Mouse (Mus musculus): ENCODE data around the gene Gstp2. TPM values are rescaled to one million over a fixed set of nuclear protein-coding genes. Genes with fewer than 3 reads are reported as not detected.
"Not testable (repeated sequence)": the region's sequence is repeated elsewhere in the genome, so short reads cannot be mapped to it uniquely, and the experiment has no call there.

Gstp2 gene
- polyA plus RNA-seq, 1 experiment from 2014 or later: 379 TPM

DNA sequence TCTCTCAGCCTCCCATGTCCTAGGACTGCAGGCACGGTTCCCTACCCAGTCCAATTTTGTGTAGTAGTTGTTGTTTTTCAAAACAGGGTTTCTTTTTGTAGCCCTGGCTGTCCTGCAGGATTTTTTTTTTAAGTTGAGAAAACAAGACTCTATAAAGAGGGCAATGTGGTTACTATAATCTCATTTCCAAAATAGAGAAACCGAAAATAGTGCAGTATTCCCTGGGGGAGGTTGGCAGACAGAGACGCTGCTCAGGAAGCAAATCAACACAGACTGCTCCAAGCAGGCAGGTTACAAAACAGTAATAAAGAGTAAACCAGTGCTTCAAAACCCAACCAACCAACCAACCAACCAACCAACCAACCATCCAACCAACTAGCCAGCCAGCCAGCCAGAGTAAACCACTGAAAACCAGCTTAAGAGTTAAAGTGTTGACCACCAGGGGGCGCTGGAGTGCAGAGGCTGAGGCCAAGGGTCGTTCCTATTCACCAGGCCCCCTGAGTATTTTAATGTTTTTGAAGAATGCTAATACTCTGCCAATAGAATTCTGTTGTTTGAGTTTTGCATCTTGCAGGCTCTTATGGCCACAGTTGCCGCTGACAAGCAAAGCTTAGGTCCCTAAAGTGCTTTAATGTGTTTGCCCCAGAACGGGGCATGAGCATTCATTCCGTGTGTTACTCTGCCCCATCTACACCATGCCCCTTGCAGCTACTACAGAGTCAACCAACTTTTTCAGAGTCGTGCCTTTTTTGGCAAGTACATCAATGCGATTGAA lies 6.1 kb upstream of the Gstp2 start:
- DNase-seq (ENCODE audit: low read depth, low spot score) (no peak), ATAC-seq (no peak)
- in situ Hi-C loops (cut with MboI; ENCODE audit: low pct_unique_long_range_greater_than_20kb): loop anchor here (5.0 kb wide), 2 partner anchors 35 kb away; no protein-coding TSS in a partner anchor
- POLR2A ChIA-PET: interaction anchor here (0.5 to 0.8 kb wide), 2 partner anchors 47 to 161 kb away, joined by 3 read pairs; no protein-coding TSS in a partner anchor
- CTCF ChIA-PET: interaction anchor here (0.8 to 2.0 kb wide), 18 partner anchors 9 to 176 kb away, joined by 3 to 31 read pairs (median 3); partner anchors contain the start of genes Cabp2, Cdk2ap2 and Gstp1
- peak; percentile 87 for TF ChIP-seq CTCF (IDR thresholded peaks at IDR 0.05)
- H3K27me3 ChIP-seq: no peaks in the 10 kb centered on the region

- no peaks in the 10 kb centered on the region for H3K27me3 ChIP-seq
- CTCF ChIA-PET: interaction anchor here (1.0 to 6.9 kb wide), 4 partner anchors 17 to 38 kb away, joined by 3 to 74 read pairs (median 8); partner anchors contain the start of genes Cabp2 and Ndufv1
- POLR2A ChIA-PET: no interaction called here
- in situ Hi-C loops (cut with MboI; ENCODE audit: low pct_unique_long_range_greater_than_20kb): loop anchor here (5.0 kb wide), 2 partner anchors 34 to 36 kb away; no protein-coding TSS in a partner anchor
- TF ChIP-seq CTCF (IDR thresholded peaks at IDR 0.05): peak; percentile 33
- no peak for DNase-seq (ENCODE audit: low read depth, low spot score)
- no peak for ATAC-seq
Observed at GRCm38 (mm10) chr19:4051016-4051415, 5.2 kb upstream of the Gstp2 start.

DNA sequence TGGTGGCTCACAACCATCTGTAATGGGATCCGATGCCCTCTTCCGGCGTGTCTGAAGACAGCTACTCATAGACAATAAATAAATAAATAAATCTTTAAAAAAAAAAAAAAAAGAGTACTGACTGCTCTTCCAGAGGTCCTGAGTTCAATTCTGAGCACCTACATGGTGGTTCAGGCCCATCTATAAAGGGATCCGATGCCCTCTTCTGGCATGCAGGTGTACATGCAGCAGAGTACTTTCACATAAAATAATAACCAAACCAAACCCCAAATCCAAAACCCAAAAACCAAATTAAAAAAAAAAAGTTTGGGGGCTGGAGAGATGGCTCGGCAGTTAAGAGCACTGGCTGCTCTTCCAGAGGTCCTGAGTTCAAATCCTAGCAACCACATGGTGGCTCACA lies 3.2 kb upstream of the Gstp2 start:
- ATAC-seq; in situ Hi-C loops (cut with MboI; ENCODE audit: low pct_unique_long_range_greater_than_20kb); DNase-seq (ENCODE audit: low read depth, low spot score); H3K27me3 ChIP-seq: not testable (repeated sequence)
- CTCF ChIA-PET: interaction anchor here (1.2 to 6.9 kb wide), 5 partner anchors 18 to 102 kb away, joined by 3 to 74 read pairs (median 16); partner anchors contain the start of gene Ndufv1
- POLR2A ChIA-PET: interaction anchor here (0.6 kb wide), 1 partner anchor 101 kb away, joined by 3 read pairs; no protein-coding TSS in a partner anchor
- peak; percentile 56 for TF ChIP-seq CTCF (IDR thresholded peaks at IDR 0.05)

GRCm38 (mm10) chr19:4047859-4048258 lies 2.0 kb upstream of the Gstp2 start:
- DNase-seq (ENCODE audit: low read depth, low spot score): no peak
- ChIA-PET POLR2A (interaction anchor here (1.2 to 3.4 kb wide), 3 partner anchors 9 to 29 kb away, joined by 3 to 21 read pairs (median 4); no protein-coding TSS in a partner anchor), CTCF (interaction anchor here (0.7 to 6.9 kb wide), 18 partner anchors 10 to 101 kb away, joined by 3 to 74 read pairs (median 4); partner anchors contain the start of genes Gstp1 and Ndufv1)
- TF ChIP-seq CTCF (IDR thresholded peaks at IDR 0.05): peak; percentile 82
- in situ Hi-C loops (cut with MboI; ENCODE audit: low pct_unique_long_range_greater_than_20kb): no loop called here
- H3K27me3 ChIP-seq: no peaks in the 10 kb centered on the region
- ATAC-seq: no peak

- TF ChIP-seq CTCF (IDR thresholded peaks at IDR 0.05): no peak
- no peak for ATAC-seq
- ChIA-PET CTCF (interaction anchor here (0.7 to 6.9 kb wide), 12 partner anchors 11 to 101 kb away, joined by 3 to 74 read pairs (median 4); partner anchors contain the start of gene Ndufv1), POLR2A (interaction anchor here (0.5 to 3.4 kb wide), 6 partner anchors 9 to 28 kb away, joined by 3 to 21 read pairs (median 4); partner anchors contain the start of gene Gstp1)
- in situ Hi-C loops (cut with MboI; ENCODE audit: low pct_unique_long_range_greater_than_20kb): no loop called here
- no peaks in the 10 kb centered on the region for H3K27me3 ChIP-seq
- DNase-seq (ENCODE audit: low read depth, low spot score): no peak
Observed at GRCm38 (mm10) chr19:4046866-4047254, 1.0 kb upstream of the Gstp2 start.

GRCm38 (mm10) chr19:4044109-4044508 lies 1.7 kb downstream of the Gstp2 start:
- CTCF ChIA-PET: interaction anchor here (1.0 kb wide), 1 partner anchor 10 kb away, joined by 3 read pairs; no protein-coding TSS in a partner anchor
- not testable (repeated sequence) for DNase-seq (ENCODE audit: low read depth, low spot score)

GRCm38 (mm10) chr19:4042124-4042523 lies 3.7 kb downstream of the Gstp2 start:
- POLR2A ChIA-PET: no interaction called here
- DNase-seq (ENCODE audit: low read depth, low spot score): no peak
- no peaks in the 10 kb centered on the region for H3K27me3 ChIP-seq
- in situ Hi-C loops (cut with MboI; ENCODE audit: low pct_unique_long_range_greater_than_20kb): no loop called here
- CTCF ChIA-PET: interaction anchor here (0.8 to 1.5 kb wide), 3 partner anchors 10 to 45 kb away, joined by 3 to 7 read pairs (median 3); no protein-coding TSS in a partner anchor
- ATAC-seq: no peak
- no peak for TF ChIP-seq CTCF (IDR thresholded peaks at IDR 0.05)

More at GRCm38 (mm10) chr19:4044109-4044508, 1.7 kb downstream of the Gstp2 start:
- ATAC-seq; H3K27me3 ChIP-seq; in situ Hi-C loops (cut with MboI; ENCODE audit: low pct_unique_long_range_greater_than_20kb): not testable (repeated sequence)
- POLR2A ChIA-PET: interaction anchor here (0.6 to 0.7 kb wide), 2 partner anchors 16 to 17 kb away, joined by 3 to 7 read pairs; no protein-coding TSS in a partner anchor

DNA sequence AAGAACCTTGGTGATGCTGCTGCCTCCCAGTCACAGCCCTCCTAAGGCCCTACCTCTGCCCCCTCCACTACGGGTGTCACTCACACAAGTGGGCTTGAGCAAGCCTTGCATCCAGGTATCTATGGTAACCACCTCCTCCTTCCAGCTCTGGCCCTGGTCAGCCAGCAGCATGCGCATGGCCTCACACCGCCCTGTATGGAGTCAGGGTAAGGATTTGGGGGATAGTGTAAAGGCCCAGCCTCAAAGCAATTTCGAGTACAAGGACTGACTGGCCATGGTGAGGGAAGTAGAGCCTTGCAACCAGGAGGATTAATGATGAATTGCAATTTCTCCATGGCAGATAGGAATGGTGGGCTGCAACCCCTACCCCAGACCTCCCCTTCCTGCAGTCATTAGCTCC lies 4.3 kb downstream of the Gstp2 start:
- CTCF ChIA-PET: interaction anchor here (0.8 kb wide), 1 partner anchor 11 kb away, joined by 3 read pairs; no protein-coding TSS in a partner anchor

DNA sequence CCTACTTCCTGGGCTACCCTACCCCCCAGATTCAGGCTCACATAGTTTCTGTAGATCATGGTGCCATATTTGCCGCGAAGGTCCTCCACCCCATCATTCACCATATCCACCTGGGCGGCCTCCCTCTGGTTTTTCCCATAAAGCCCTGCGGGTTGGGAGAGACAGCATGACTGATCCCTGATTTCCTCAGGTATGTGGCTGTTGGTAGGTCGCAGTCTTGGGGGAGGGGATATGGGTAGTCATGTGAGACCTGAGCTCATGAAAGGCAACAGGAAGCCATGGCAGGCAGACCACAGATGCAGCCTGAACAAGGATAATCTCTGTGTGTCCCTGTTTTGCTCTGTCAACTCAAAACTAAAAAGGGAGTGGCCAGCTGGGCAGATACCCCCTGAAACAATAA lies 4.9 kb downstream of the Gstp2 start:
- DNase-seq (ENCODE audit: low read depth, low spot score); CTCF ChIA-PET; H3K27me3 ChIP-seq; ATAC-seq; POLR2A ChIA-PET; in situ Hi-C loops (cut with MboI; ENCODE audit: low pct_unique_long_range_greater_than_20kb): not testable (repeated sequence)

More for the DNA sequence above, 4.3 kb downstream of the Gstp2 start:
- ATAC-seq; H3K27me3 ChIP-seq; POLR2A ChIA-PET; in situ Hi-C loops (cut with MboI; ENCODE audit: low pct_unique_long_range_greater_than_20kb); DNase-seq (ENCODE audit: low read depth, low spot score): not testable (repeated sequence)

- H3K27me3 ChIP-seq: no peaks in the 10 kb centered on the region
- DNase-seq (ENCODE audit: low read depth, low spot score): no peak
- no peak for TF ChIP-seq CTCF (IDR thresholded peaks at IDR 0.05)
- CTCF ChIA-PET: interaction anchor here (0.7 to 1.5 kb wide), 4 partner anchors 10 to 25 kb away, joined by 3 to 9 read pairs (median 4); partner anchors contain the start of gene Ndufv1
- POLR2A ChIA-PET: interaction anchor here (0.6 to 1.2 kb wide), 3 partner anchors 8 to 187 kb away, joined by 3 to 6 read pairs (median 3); partner anchors contain the start of gene Gstp2
- in situ Hi-C loops (cut with MboI; ENCODE audit: low pct_unique_long_range_greater_than_20kb): no loop called here
- ATAC-seq: peak; percentile 72
Observed at GRCm38 (mm10) chr19:4037788-4038232, 8.0 kb downstream of the Gstp2 start, which contains the start of gene Gstp1. Gstp1 (minus strand) TSS chr19:4037985.

DNA sequence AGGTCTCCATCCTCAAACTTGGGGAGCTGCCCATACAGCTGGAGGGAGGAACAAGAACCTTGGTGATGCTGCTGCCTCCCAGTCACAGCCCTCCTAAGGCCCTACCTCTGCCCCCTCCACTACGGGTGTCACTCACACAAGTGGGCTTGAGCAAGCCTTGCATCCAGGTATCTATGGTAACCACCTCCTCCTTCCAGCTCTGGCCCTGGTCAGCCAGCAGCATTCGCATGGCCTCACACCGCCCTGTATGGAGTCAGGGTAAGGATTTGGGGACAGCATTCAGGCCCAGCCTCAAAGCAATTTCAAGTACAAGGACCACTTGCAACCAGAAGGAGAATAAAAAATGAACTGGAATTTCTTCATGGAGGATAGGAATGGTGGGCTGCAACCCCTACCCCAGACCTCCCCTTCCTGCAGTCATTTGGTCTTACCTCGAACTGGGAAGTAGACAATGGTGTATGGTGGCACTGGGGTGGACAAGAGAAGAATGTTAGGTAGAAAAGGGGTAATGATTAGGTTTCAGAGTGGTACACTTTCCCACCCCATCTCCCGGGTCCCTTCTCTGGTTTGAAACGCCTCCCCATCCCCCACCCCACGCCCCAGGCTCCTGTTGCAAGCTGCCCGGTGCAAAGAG lies 8.6 kb downstream of the Gstp2 start:
- POLR2A ChIA-PET: interaction anchor here (0.6 to 1.2 kb wide), 2 partner anchors 9 to 187 kb away, joined by 3 to 6 read pairs; partner anchors contain the start of gene Gstp2

More for the DNA sequence above, 8.6 kb downstream of the Gstp2 start:
- ATAC-seq; DNase-seq (ENCODE audit: low read depth, low spot score); H3K27me3 ChIP-seq; in situ Hi-C loops (cut with MboI; ENCODE audit: low pct_unique_long_range_greater_than_20kb): not testable (repeated sequence)
- CTCF ChIA-PET: interaction anchor here (0.7 to 1.5 kb wide), 3 partner anchors 15 to 24 kb away, joined by 3 to 9 read pairs (median 4); partner anchors contain the start of gene Ndufv1

Data from Patski (cell line).